Mouse (Mus musculus) gastrocnemius, postnatal 14 days (tissue): ENCODE measurements around the gene Zmynd8. TPM values are rescaled to one million over a fixed set of nuclear protein-coding genes. Genes with fewer than 3 reads are reported as not detected.

Experiments used
- DNase-seq: peaks from one replicate; pipeline ENCODE4 v3.0.0; 2021; ENCODE audit warnings: mixed read lengths
- intact Hi-C: fragments of 180-260 bp; cut with DNase I; formaldehyde crosslinking; loops from one replicate; pipeline ENCODE4 v1.15.1; 2025; ENCODE audit warnings: low total_unique reads
- long read RNA-seq, 2 experiments: library from polyadenylated mRNA; stranded (forward); transcript quantifications; one replicate each; pipeline ENCODE4 v2.0.0; 2021
- total RNA-seq, 2 experiments: library from RNA; stranded (reverse); gene quantifications; 2 replicates each; pipeline ENCODE4 v1.2.3; 2021

Gene Zmynd8
- total RNA-seq, result 10 to 100 TPM; 20.7 to 22.0 TPM
- long read RNA-seq, experiment 1, partial matches to known transcripts, result 1 of 6 reads
- long read RNA-seq, experiment 1, other reads (novel, unspliced or antisense), result 5 of 6 reads
- long read RNA-seq, experiment 2, partial matches to known transcripts, result 0 of 2 reads
- long read RNA-seq, experiment 2, other reads (novel, unspliced or antisense), result 2 of 2 reads

- DNase-seq, result no peak
- intact Hi-C loops, result no loop called here
These were observed at the start of gene Zmynd8 for GRCm38 (mm10) chr2:165898202-165899194. Gene Zmynd8 (minus strand): TSS chr2:165899016.

GRCm38 (mm10) chr2:165948007-165948406, 49.2 kb upstream of the Zmynd8 start:
- intact Hi-C loops, result no loop called here

GRCm38 (mm10) chr2:165946046-165946564, 47.3 kb upstream of the Zmynd8 start:
- intact Hi-C loops, result no loop called here
- DNase-seq, result no peak

More at GRCm38 (mm10) chr2:165948007-165948406, 49.2 kb upstream of the Zmynd8 start:
- DNase-seq, result no peak

DNA sequence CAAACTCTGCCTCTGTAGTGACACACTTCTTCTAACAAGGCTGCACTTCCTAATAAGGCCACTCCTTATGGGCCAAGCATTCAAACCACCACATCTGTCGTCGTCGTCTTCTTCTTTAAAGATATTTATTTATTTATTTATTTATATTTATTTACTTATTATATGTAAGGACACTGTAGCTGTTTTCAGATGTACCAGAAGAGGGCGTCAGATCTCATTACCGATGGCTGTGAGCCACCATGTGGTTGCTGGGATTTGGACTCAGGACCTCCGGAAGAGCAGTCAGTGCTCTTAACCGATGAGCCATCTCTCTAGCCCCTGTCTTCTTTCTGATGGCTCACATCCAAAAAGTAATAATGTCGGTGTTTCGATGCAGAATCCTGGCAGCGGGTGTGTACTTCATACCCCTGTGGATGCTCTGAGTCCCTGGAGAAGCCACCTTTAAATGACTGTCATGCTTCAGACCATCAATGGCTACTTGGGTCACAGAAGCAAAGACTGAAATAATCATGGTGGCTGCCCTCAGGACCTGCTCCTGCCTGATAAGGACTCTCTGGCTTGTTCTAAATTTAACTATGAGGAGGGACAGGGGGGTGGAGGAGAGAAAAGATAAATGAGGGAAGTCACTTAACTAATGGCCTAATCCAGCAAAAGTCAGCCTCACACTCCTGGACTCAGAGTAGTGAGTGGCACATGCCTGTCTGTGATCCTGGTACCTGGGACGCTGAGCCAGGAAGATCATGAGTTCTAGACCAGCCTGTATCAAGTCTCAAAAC, 45.9 kb upstream of the Zmynd8 start:
- DNase-seq, result no peak

DNA sequence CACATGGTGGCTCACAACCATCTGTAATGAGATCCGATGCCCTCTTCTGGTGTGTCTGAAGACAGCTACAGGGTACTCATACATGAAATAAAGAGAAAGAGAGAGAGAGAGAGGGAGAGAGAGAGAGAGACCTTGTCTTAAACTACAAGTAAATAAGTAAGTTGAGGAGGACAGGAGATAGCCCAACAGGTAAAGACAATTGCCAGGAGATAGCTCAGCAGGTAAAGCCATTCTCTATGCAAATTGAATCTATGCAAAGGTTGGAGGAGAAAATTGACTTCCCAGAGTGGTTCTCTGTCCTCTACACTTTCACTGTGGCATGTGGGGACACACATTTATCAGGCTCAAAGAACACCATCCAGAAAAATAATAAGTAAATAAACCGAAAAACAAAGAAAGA, 44.3 kb upstream of the Zmynd8 start:
- no peak for DNase-seq
- intact Hi-C loops, result no loop called here

More for the DNA sequence above, 45.9 kb upstream of the Zmynd8 start:
- intact Hi-C loops, result no loop called here

DNA sequence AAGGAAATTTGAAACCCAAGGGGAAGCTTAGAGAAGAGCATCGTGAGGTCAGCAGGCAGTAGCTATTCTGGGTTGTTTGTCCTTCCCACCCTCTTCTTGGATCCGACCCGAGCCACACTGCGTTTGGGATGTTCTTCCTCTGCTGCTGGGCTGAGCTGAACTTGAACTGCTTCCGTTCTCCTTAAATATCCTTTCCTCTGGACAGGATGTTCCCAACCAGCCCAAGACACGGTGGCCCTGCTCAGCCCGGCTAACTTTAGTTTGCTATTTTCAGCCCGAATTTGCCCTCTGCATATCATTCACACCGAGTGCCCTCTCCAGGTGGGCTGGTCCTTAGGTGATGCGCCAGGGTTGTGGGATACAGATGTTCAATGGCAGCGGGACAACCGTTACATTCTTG, 37.3 kb upstream of the Zmynd8 start:
- peak; percentile 67 for DNase-seq
- intact Hi-C loops, result no loop called here

DNA sequence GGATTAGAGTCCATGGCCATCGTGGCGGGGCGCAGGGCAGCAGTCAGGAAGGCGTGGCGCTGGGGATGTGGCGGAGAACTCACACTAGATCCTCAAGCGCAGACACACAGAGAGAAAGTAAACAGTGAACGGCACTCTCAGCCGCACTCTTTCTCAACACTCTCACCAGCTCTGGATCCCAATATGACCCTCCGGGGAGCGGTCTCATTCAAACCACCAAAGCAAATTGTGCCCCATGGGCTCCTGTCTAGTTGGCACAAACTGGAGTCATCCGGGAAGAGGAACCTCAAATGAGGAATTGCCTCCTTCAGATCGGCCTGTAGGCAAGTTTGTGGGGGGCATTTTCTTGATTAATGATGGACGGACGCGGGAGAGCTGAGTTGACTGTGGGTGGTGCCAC, 28.9 kb upstream of the Zmynd8 start:
- intact Hi-C loops, result no loop called here
- no peak for DNase-seq

GRCm38 (mm10) chr2:165926191-165926590, 27.4 kb upstream of the Zmynd8 start:
- intact Hi-C loops, result no loop called here
- no peak for DNase-seq

DNA sequence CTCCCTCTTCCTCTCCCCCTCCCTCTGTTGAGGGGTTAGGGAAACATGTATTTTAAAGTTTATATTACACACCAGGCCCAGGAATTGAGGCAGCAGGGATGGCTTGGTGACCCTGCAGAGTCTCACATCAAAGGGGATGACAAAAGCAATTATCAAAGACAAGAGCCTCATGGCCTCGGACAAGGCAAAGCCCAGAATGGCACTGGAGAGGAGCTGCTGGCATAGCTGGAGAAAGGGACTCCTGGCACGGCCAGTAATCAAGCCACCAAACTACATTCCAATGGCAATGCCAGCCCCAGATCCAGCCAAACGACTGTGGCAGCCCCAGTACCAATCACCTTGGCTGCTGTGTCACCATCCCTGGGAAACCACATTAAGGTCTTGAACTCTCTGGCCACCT, 26.3 kb upstream of the Zmynd8 start:
- intact Hi-C loops, result no loop called here
- DNase-seq, result no peak

GRCm38 (mm10) chr2:165924695-165925094, 25.9 kb upstream of the Zmynd8 start:
- no peak for DNase-seq
- intact Hi-C loops, result loop anchor here (5.0 kb wide), 1 partner anchor 128 kb away; no protein-coding TSS in a partner anchor

DNA sequence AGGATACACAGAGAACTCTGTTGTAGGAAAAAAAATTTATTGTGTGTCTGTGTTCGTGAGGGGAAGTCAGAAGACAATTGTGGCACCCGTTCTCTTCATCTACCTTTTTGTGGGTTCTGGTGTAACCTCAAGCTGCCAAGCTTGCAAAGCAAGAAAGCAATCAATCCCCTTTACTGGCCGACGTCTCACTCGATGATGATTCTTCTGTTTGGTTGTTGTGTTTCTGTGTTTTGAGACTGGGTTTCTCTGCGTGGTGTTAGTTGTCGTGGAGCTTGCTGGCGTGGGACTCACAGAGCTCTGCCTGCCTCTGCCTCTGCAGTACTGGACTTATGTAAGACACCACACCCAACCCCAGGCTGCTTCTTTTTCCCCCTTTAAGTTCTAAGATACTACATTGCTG, 24.9 kb upstream of the Zmynd8 start:
- no peak for DNase-seq
- intact Hi-C loops, result loop anchor here (5.0 kb wide), 1 partner anchor 129 kb away; no protein-coding TSS in a partner anchor

- intact Hi-C loops, result loop anchor here (5.0 kb wide), 1 partner anchor 129 kb away; no protein-coding TSS in a partner anchor
- no peak for DNase-seq
These were observed 24.2 kb upstream of the Zmynd8 start for GRCm38 (mm10) chr2:165922994-165923393.

- intact Hi-C loops, result loop anchor here (5.0 kb wide), 1 partner anchor 130 kb away; no protein-coding TSS in a partner anchor
- no peak for DNase-seq
These were observed 23.4 kb upstream of the Zmynd8 start for GRCm38 (mm10) chr2:165922047-165922728.

DNA sequence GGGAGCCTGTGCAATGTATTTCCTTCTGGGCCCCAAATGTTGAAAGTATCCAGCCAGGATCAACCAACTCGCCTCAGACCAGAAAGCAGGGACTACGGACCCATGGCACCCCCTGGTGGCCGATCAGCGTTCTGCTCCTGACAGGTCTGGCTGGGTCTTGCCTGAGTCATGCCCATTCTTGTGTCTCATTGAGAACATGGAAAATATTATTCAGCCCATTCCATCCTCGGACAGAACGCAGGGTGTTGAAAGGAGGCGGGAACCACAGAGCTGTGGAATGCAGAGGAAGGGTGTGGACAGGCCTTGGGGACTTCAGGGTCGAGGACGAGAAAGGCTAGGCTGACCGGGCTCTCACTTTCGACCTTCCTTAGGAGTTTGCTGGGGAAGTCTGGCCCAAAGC, 15.5 kb upstream of the Zmynd8 start:
- DNase-seq, result peak; percentile 91
- intact Hi-C loops, result no loop called here

- no peak for DNase-seq
- intact Hi-C loops, result loop anchor here (2.0 kb wide), 1 partner anchor 92 kb away; no protein-coding TSS in a partner anchor
These were observed 14.3 kb upstream of the Zmynd8 start for GRCm38 (mm10) chr2:165913073-165913472.

- no peak for DNase-seq
- intact Hi-C loops, result no loop called here
These were observed 10.9 kb upstream of the Zmynd8 start for GRCm38 (mm10) chr2:165909731-165910130.

DNA sequence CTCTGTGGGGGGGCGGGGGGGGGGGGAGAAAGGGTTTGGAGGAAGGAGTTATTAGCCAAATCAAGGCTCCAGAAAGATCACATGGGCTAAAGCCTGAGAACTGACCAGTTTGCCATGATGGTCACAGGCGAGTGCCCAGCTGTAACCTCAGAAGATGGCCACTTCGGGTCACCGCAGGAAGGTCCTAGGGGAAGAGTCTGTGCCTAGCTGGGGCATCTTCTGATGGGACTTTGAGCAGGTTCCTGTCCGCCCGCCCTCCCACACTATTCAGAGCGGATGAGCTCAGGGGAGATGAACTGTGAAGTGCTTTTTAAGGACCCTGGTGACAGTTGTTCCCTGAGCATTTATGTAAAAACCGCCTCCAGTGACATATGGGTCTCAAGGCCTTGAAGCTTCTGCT, 8.4 kb upstream of the Zmynd8 start:
- intact Hi-C loops, result no loop called here
- no peak for DNase-seq

DNA sequence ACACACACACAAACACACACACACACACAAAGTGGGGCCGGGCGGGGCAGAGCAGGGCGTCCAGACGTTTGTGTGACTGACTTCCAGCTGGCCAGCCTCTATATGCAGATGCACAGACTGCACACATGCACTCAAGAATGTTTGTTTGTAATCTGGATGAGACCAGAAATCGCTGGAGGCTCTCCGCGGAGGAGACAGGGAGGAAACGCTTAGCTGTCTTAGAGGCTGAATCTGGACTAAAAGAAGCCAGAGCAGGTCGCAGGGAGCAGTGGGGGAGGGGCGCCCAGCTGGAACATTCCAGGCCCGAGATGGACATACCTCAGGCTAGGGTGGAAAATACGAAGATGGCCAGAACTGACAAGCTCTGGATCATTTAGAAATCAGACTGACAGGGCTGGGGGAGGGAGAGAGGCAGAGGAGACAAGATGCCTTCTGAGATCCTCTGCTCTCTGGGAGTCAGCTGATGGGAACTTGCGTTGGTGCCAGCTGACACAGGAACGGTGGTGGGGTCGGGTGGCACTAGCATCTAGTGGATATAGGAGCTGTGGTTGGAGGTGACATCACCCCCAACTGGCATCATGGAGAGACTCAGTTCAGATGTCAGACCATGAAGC, 7.6 kb upstream of the Zmynd8 start:
- intact Hi-C loops, result no loop called here
- peak; percentile 52 for DNase-seq

DNA sequence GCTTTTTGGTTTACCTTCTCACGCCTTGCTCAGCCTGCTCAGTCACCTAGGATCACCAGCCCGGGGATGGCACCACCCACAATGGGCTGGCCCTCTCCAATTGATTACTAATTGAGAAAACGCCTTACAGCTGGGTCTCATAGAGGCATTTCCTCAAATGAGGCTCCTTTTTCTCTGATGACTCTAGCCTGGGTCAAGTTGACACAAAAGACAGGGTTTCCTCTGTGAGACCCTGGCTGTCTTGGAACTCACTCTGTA, 2.2 kb upstream of the Zmynd8 start:
- no peak for DNase-seq
- intact Hi-C loops, result no loop called here
